Mouse (Mus musculus): ENCODE results near the gene Sox6. TPM values are rescaled to one million over a fixed set of nuclear protein-coding genes. Genes with fewer than 3 reads are reported as not detected.

Sox6 gene
- polyA plus RNA-seq, 1 experiment: 4.6 TPM

DNA sequence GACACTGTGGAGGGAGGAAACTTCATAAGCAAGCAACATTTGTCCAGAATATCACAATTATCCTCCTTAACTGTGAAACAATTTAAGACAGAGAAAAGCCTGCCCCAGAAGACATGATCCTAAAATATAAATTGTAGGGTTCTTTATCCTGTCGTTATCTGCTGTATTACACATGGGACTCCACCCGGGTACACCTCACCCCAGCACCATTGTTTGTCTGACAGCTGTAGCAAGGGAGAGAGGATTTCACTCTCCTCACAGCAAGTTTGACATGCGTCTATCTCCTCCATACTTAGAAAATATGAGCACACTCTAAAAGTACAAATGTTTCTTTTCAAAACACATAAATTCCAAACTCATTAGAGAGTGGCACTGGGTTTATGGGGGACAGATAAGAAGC, 198.0 kb downstream of the Sox6 start:
- Histone ChIP-seq H3K4me1 (ENCODE audit: control insufficient read depth, insufficient read depth, low read length) (no peaks in the 10 kb centered on the region), H3K4me3 (replicated peaks; ENCODE audit: insufficient read depth, low read depth, low read length) (no peak overlapping the region), H3K27ac (ENCODE audit: insufficient read depth, low read length) (no peak overlapping the region), H3K27me3 (ENCODE audit: control insufficient read depth, insufficient read depth, low read length) (no peaks in the 10 kb centered on the region; the same call in 1 of the 2 replicates)
- DNase-seq: no peak
- WGBS: 67% methylated on average over 3 of the region's 3 CpGs
- TF ChIP-seq CTCF (IDR thresholded peaks at IDR 0.05; ENCODE audit: borderline replicate concordance, insufficient read depth, low read depth, low read length) (no peak), POLR2A (IDR thresholded peaks at IDR 0.05; ENCODE audit: borderline replicate concordance, insufficient read depth, low read length) (no peak)

DNA sequence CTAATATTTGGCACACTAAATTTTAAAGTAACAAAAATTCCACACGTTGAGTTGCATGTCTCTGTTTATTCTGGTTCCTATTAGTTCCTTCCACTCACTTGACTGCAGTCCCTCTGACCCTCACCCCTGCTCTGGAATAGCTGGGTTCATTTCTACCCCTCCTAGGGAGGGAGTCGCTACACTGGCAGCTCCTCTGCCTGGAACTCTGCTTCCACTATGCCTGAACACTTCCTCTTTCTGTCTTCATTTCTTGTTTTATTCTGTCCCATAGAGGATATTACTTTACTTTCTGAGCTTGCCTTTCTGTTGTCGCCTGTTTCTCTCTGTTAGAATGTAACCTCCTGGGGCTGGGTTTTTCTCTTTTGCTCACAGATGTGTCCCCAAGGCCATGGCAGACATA, 203.6 kb downstream of the Sox6 start:
- Histone ChIP-seq H3K27me3 (ENCODE audit: control insufficient read depth, insufficient read depth, low read length) (no peaks in the 10 kb centered on the region; the same call in 1 of the 2 replicates), H3K4me1 (ENCODE audit: control insufficient read depth, insufficient read depth, low read length) (no peaks in the 10 kb centered on the region)
- 84% methylated on average over 3 of the region's 3 CpGs for WGBS

DNA sequence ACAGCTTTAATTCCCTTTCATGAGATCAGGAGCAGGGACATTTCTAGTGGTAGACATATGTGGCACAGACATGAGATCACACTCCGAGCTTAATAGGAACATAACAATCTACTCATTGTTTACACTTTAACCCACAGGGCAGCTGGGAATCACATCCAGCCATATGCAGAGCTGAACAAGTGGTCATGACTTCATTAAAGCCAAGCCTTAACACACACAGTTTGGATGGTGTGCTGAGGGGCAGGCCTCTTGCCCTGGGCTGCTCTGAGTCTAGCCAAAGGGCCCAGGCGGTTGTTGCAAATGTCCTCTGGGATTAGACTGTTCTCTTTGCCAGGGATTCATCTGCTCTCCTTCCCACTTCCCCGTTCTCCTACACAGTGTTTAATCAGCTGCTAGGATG, 204.9 kb downstream of the Sox6 start:
- TF ChIP-seq CTCF (IDR thresholded peaks at IDR 0.05; ENCODE audit: borderline replicate concordance, insufficient read depth, low read depth, low read length) (no peak), POLR2A (IDR thresholded peaks at IDR 0.05; ENCODE audit: borderline replicate concordance, insufficient read depth, low read length) (no peak)
- Histone ChIP-seq H3K4me3 (replicated peaks; ENCODE audit: insufficient read depth, low read depth, low read length) (no peak overlapping the region), H3K4me1 (ENCODE audit: control insufficient read depth, insufficient read depth, low read length) (no peaks in the 10 kb centered on the region), H3K27me3 (ENCODE audit: control insufficient read depth, insufficient read depth, low read length) (no peaks in the 10 kb centered on the region; the same call in 1 of the 2 replicates), H3K27ac (ENCODE audit: insufficient read depth, low read length) (no peak overlapping the region)
- DNase-seq: no peak
- WGBS: 21% methylated on average over 3 of the region's 3 CpGs

More for the DNA sequence above, 203.6 kb downstream of the Sox6 start:
- no peak for DNase-seq
- TF ChIP-seq POLR2A (IDR thresholded peaks at IDR 0.05; ENCODE audit: borderline replicate concordance, insufficient read depth, low read length): no peak
- no peak for TF ChIP-seq CTCF (IDR thresholded peaks at IDR 0.05; ENCODE audit: borderline replicate concordance, insufficient read depth, low read depth, low read length)
- no peak overlapping the region for H3K4me3 ChIP-seq (replicated peaks; ENCODE audit: insufficient read depth, low read depth, low read length)
- H3K27ac ChIP-seq (ENCODE audit: insufficient read depth, low read length): no peak overlapping the region

DNA sequence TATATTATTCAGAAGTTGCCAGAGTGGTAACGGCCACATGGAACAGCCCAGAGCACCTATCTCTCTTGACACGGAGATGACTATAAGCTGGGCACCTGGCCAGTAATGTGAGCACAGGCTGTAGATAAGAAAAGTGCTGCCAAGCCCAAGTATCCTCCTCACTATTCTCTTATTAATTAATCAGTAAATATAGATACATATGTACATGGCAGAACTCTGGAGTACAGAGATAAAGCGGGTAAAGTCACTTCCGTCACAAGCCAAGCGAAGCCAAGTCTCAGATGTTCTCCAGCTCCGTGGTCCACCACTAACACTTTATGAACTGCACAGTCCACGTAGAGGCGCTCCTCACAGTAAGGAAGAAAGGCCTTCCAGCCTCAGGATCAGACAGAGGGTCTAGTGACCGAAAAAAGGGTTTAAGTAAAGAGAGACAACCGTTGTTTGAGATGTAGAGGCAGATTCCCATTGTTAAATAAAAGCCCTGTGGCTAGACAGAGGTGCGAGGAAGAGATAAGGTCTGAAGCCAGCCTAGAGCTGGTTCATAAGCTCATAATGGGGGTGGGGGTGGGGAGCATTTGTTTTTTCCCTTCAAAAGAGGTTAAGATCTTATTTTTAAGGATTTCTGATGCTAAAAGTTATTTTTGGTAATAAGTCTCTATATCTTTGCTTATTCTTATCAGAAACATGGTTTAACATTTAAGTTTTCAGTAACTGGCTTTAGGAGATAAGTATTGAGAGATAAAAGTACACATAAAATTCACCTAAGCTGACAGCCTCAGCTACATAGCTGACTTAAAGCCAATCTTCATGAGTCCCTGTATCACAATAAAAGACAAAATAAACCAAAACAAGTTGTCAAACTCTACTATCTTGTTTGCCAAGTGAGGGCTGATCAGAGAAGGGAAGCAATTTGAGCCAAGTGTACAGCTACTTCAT, 207.4 kb downstream of the Sox6 start:
- Histone ChIP-seq H3K27me3 (ENCODE audit: control insufficient read depth, insufficient read depth, low read length) (no peaks in the 10 kb centered on the region), H3K27ac (ENCODE audit: insufficient read depth, low read length) (no peak overlapping the region), H3K4me1 (ENCODE audit: control insufficient read depth, insufficient read depth, low read length) (no peaks in the 10 kb centered on the region), H3K4me3 (replicated peaks; ENCODE audit: insufficient read depth, low read depth, low read length) (no peak overlapping the region)
- TF ChIP-seq CTCF (IDR thresholded peaks at IDR 0.05; ENCODE audit: borderline replicate concordance, insufficient read depth, low read depth, low read length): no peak
- no peak for TF ChIP-seq POLR2A (IDR thresholded peaks at IDR 0.05; ENCODE audit: borderline replicate concordance, insufficient read depth, low read length)
- DNase-seq: no peak
- 78% methylated on average over 11 of the region's 11 CpGs for WGBS

DNA sequence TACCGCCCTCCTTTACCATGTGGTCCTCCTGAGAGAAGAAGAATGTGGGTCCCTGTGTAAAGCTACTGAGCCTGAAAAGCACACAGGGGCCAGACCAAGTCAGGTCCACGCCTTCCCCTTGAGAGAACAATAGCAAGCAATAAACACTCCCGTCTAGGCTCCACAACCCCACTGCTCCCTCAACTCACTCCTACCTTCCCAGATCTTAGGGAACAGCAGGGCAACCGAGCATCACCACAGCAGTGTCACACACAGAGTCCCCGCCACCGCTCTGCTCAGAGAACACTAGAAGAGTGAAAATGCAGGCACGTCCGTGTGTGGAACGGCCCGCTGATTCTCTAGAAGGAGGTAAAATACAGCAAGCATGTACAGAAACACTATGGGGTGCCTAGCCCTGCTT, 208.2 kb downstream of the Sox6 start:
- Histone ChIP-seq H3K27me3 (ENCODE audit: control insufficient read depth, insufficient read depth, low read length) (no peaks in the 10 kb centered on the region), H3K4me3 (replicated peaks; ENCODE audit: insufficient read depth, low read depth, low read length) (no peak overlapping the region), H3K4me1 (ENCODE audit: control insufficient read depth, insufficient read depth, low read length) (no peaks in the 10 kb centered on the region; the same call in 1 of the 2 replicates), H3K27ac (ENCODE audit: insufficient read depth, low read length) (no peak overlapping the region)
- DNase-seq: no peak
- WGBS: 52% methylated on average over 10 of the region's 10 CpGs
- no peak for TF ChIP-seq POLR2A (IDR thresholded peaks at IDR 0.05; ENCODE audit: borderline replicate concordance, insufficient read depth, low read length)

DNA sequence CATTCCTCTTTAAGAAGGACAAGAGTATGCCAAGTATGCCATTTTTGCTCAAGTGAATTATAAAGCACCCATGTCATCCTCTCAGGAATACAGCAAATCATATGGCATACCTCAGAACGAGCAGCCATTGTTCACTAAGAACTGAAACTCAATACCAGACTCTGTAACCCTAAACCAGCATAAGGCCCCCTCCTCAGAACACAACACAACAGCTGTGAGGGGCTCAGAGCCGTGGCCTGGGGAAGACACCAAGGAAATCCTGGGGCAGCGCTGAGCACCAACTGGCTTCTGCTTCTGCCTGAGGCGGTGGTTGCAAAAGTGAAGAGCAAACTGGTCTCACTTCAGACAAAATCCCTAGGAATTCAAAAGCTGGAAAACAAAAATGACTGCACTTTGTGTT, 208.8 kb downstream of the Sox6 start:
- no peak overlapping the region for H3K4me3 ChIP-seq (replicated peaks; ENCODE audit: insufficient read depth, low read depth, low read length)
- no peak for DNase-seq
- WGBS: 48% methylated on average over 4 of the region's 4 CpGs
- no peaks in the 10 kb centered on the region; the same call in 1 of the 2 replicates for H3K4me1 ChIP-seq (ENCODE audit: control insufficient read depth, insufficient read depth, low read length)
- no peak overlapping the region for H3K27ac ChIP-seq (ENCODE audit: insufficient read depth, low read length)
- TF ChIP-seq POLR2A (IDR thresholded peaks at IDR 0.05; ENCODE audit: borderline replicate concordance, insufficient read depth, low read length) (no peak), CTCF (IDR thresholded peaks at IDR 0.05; ENCODE audit: borderline replicate concordance, insufficient read depth, low read depth, low read length) (no peak)
- no peaks in the 10 kb centered on the region for H3K27me3 ChIP-seq (ENCODE audit: control insufficient read depth, insufficient read depth, low read length)

DNA sequence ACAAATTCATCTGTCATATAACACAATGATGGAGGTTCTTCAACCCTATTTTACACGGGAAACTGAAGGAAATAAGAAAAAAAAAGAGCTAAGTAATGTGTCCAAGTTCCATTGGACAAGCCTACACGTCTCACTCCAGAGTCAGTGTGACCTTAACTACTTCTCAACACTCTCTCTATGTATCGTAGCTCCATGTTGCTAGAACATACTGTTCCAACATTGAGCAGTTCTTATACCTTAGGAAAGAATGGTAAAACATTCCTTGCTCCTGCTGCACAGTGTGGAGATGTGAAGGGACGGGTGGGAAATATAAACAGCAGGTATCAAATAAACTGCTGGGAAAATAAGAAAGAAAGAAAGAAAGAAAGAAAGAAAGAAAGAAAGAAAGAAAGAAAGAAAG, 209.3 kb downstream of the Sox6 start:
- 88% methylated on average over 4 of the region's 4 CpGs for WGBS
- Histone ChIP-seq H3K27ac (ENCODE audit: insufficient read depth, low read length) (no peak overlapping the region), H3K4me3 (replicated peaks; ENCODE audit: insufficient read depth, low read depth, low read length) (no peak overlapping the region), H3K27me3 (ENCODE audit: control insufficient read depth, insufficient read depth, low read length) (no peaks in the 10 kb centered on the region), H3K4me1 (ENCODE audit: control insufficient read depth, insufficient read depth, low read length) (no peaks in the 10 kb centered on the region; the same call in 1 of the 2 replicates)
- TF ChIP-seq CTCF (IDR thresholded peaks at IDR 0.05; ENCODE audit: borderline replicate concordance, insufficient read depth, low read depth, low read length) (no peak), POLR2A (IDR thresholded peaks at IDR 0.05; ENCODE audit: borderline replicate concordance, insufficient read depth, low read length) (no peak)
- DNase-seq: no peak

DNA sequence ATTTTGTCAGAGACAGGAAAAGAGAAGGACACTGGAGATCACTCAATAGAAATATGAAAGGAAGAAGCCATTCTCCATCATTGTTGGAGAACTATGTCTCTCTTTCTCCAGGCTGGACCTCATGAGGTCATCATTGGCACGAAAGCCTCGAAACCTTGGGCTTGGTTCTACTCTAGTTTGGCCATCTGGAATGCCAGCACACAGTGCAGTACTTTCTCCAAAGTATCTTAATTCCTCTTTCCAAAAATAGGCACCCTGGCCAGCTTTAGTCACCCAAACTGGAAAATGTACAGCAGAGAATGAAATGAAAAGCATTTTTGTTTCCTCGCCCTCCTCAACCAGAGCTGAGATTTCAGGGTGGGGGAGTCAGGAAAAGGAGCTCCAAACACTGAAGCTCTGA, 213.3 kb downstream of the Sox6 start:
- Histone ChIP-seq H3K4me1 (ENCODE audit: control insufficient read depth, insufficient read depth, low read length) (no peaks in the 10 kb centered on the region; the same call in 1 of the 2 replicates), H3K27ac (ENCODE audit: insufficient read depth, low read length) (no peak overlapping the region), H3K4me3 (replicated peaks; ENCODE audit: insufficient read depth, low read depth, low read length) (no peak overlapping the region), H3K27me3 (ENCODE audit: control insufficient read depth, insufficient read depth, low read length) (no peaks in the 10 kb centered on the region)
- no peak for TF ChIP-seq POLR2A (IDR thresholded peaks at IDR 0.05; ENCODE audit: borderline replicate concordance, insufficient read depth, low read length)
- TF ChIP-seq CTCF (IDR thresholded peaks at IDR 0.05; ENCODE audit: borderline replicate concordance, insufficient read depth, low read depth, low read length): no peak
- peak; percentile 52 to 75 for DNase-seq
- 22% methylated on average over 3 of the region's 3 CpGs for WGBS

All from cerebellum, adult 2 months (tissue).